Mouse (Mus musculus) brain, embryonic 14.5 days (tissue): Measurements from ENCODE around the gene Pigx.

ENCODE experiments used
- CTCF ChIP-seq: fragments of 200-500 bp; IDR thresholded peaks from 2 replicates; pipeline ENCODE4 v1.5.1; 2012; ENCODE audit warnings: inconsistent platforms, mild to moderate bottlenecking, moderate library complexity, borderline replicate concordance; ENCODE audit not compliant: insufficient read depth, insufficient read length; ENCODE audit errors: extremely low read depth
- POLR2A ChIP-seq: fragments of 200-500 bp; IDR thresholded peaks from 2 replicates; pipeline ENCODE4 v1.6.1; 2012; ENCODE audit warnings: mild to moderate bottlenecking, inconsistent platforms, borderline replicate concordance; ENCODE audit not compliant: poor library complexity, insufficient read depth, insufficient read length, severe bottlenecking; ENCODE audit errors: extremely low read depth

- TF ChIP-seq CTCF (peak; percentile 21; the same call in 1 of the 2 replicates), POLR2A (no peak)
Observed at GRCm38 (mm10) chr16:32105698-32106097, 6.2 kb upstream of the Pigx start.
